Mouse (Mus musculus): ENCODE results near the gene Scyl3.

DNA sequence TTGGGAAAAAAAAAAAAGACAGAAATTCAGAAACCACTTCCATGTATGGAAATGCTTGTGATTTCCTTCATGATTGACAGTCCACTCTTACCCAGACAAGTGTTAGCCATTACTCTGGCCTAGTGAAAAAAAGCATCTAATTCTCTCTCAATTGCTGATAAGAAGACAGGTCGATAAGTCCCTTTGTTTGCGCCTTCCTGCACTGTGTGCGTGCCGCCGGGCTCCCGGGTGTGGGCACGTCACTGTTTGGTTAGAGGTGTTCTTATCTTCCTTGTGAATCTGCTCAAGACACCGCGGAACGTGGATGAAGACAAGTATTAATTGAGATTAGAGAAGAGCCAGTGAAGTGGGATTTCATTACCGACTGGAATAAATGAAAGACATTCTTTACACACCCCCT lies 20.5 kb upstream of the Scyl3 start:
- TF ChIP-seq CTCF (IDR thresholded peaks at IDR 0.05; ENCODE audit: low read depth) (no peak), EP300 (IDR thresholded peaks at IDR 0.05; ENCODE audit: low read depth) (no peak)

Data from liver, embryonic 14.5 days (tissue).